15 mouse cellular contexts compared by ENCODE assay signal in the genomic region with DNA sequence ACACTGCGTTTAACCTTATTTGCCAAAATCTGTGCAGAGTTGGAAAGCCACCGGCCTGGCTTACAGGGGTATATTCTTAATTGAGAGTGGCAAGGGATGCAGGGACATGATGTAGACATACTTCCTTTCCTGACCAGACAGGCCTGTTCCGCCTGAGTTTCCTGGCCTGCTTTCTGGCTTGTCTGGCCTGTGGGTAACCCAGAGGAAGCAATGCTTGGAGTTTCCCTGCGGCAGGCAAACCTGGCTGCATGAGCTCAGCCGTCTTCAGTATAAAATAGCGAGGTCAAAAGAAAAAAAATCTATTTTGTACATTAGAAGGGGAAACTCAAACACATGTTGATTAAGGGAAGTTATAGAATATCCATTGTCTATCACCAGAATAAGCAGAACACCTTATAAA.
A peak's percentile ranks its signal among the peaks of the same experiment; 100 is the strongest.
DNase-seq lines count a peak whose midpoint lies in the region; ATAC-seq lines count a peak whose summit lies in the region.
"Had no signal": no experiment of that assay in that cellular context is flagged by ENCODE, and none has a peak within 500 bp of the region (broad histone marks: within the 10 kb centered on the region; RNA-seq: fewer than 3 reads in every experiment).

No protein-coding gene starts in this region.

- no peak for ATAC-seq in embryonic facial prominence, embryonic 14.5 days (ENCODE audit: low read depth)
- ATAC-seq in megakaryocyte progenitor cell, adult 5-6 weeks (replicated peaks; ENCODE audit: poor library complexity): 0 out of 2 replicates have a peak, but pooled peaks have one; percentile 34
- no peak for ATAC-seq in forebrain, embryonic 13.5 days

- H3K9me3 ChIP-seq in embryonic facial prominence, embryonic 14.5 days (ENCODE audit: control insufficient read depth, low read length): no peaks in the 10 kb centered on the region
- no peaks in the 10 kb centered on the region for H3K9me3 ChIP-seq in embryonic facial prominence, embryonic 10.5 days
- no peaks in the 10 kb centered on the region for H3K9me3 ChIP-seq in forebrain, embryonic 13.5 days (replicated peaks)
- H3K9me3 ChIP-seq: midbrain, embryonic 10.5 days had no signal

- no peak overlapping the region for H3K4me2 ChIP-seq in embryonic facial prominence, embryonic 14.5 days (ENCODE audit: low read depth, low read length)
- H3K4me2 ChIP-seq in forebrain, embryonic 13.5 days: no peak overlapping the region
- H3K4me2 ChIP-seq: liver, embryonic 11.5 days had no signal

- no peak overlapping the region for H3K4me3 ChIP-seq in embryonic facial prominence, embryonic 14.5 days (ENCODE audit: low read depth, low read length)
- no peak overlapping the region for H3K4me3 ChIP-seq in embryonic facial prominence, embryonic 10.5 days
- H3K4me3 ChIP-seq in forebrain, embryonic 13.5 days: no peak overlapping the region
- H3K4me3 ChIP-seq: midbrain, embryonic 10.5 days; myocyte had no signal

- WGBS in embryonic facial prominence, embryonic 14.5 days: 60% methylated on average over 6 of the region's 6 CpGs
- WGBS in embryonic facial prominence, embryonic 10.5 days: 78% methylated on average over 6 of the region's 6 CpGs
- WGBS in forebrain, embryonic 13.5 days: 78% methylated on average over 6 of the region's 6 CpGs

- H3K36me3 ChIP-seq in embryonic facial prominence, embryonic 14.5 days (ENCODE audit: control insufficient read depth, insufficient read depth, low read length): no peaks in the 10 kb centered on the region
- H3K36me3 ChIP-seq in embryonic facial prominence, embryonic 10.5 days (replicated peaks): no peaks in the 10 kb centered on the region
- H3K36me3 ChIP-seq in forebrain, embryonic 13.5 days (ENCODE audit: poor library complexity, severe bottlenecking): no peaks in the 10 kb centered on the region
- H3K36me3 ChIP-seq: midbrain, embryonic 10.5 days had no signal

- no peaks in the 10 kb centered on the region for H3K27me3 ChIP-seq in embryonic facial prominence, embryonic 14.5 days (replicated peaks; ENCODE audit: control insufficient read depth, insufficient read depth, low read length)
- H3K27me3 ChIP-seq in embryonic facial prominence, embryonic 10.5 days (replicated peaks; ENCODE audit: low read depth, poor library complexity, severe bottlenecking): no peaks in the 10 kb centered on the region
- no peaks in the 10 kb centered on the region for H3K27me3 ChIP-seq in forebrain, embryonic 13.5 days

- H3K4me1 ChIP-seq in embryonic facial prominence, embryonic 14.5 days (ENCODE audit: control insufficient read depth, insufficient read depth, low read length): no peaks in the 10 kb centered on the region
- H3K4me1 ChIP-seq in embryonic facial prominence, embryonic 10.5 days: no peaks in the 10 kb centered on the region
- H3K4me1 ChIP-seq in forebrain, embryonic 13.5 days: no peaks in the 10 kb centered on the region
- H3K4me1 ChIP-seq: midbrain, embryonic 10.5 days had no signal

- peak; percentile 18 for DNase-seq in embryonic facial prominence, embryonic 14.5 days (ENCODE audit: low spot score)
- no peak for DNase-seq in embryonic facial prominence, embryonic 10.5 days (ENCODE audit: low spot score)
- DNase-seq in layer of hippocampus, adult 11-12 months (ENCODE audit: low spot score): peak; percentile 51
- DNase-seq in layer of hippocampus, adult 9-10 months (ENCODE audit: low spot score): no peak
- peak; percentile 47 to 49 for DNase-seq in right cerebral cortex, postnatal 10 days (ENCODE audit: low spot score in 2 of 2)
- DNase-seq in right cerebral cortex, postnatal 14 days: no peak
- DNase-seq: adrenal gland, adult 8-10 months; B cell, adult 2 months; heart, adult 18-20 months; lung, postnatal 10 days had no signal

- H3K9ac ChIP-seq in embryonic facial prominence, embryonic 14.5 days (ENCODE audit: low read depth, low read length): no peak overlapping the region
- no peak overlapping the region for H3K9ac ChIP-seq in forebrain, embryonic 13.5 days

- H3K27ac ChIP-seq in embryonic facial prominence, embryonic 14.5 days (replicated peaks; ENCODE audit: low read depth, low read length): no peak overlapping the region; the same call in 1 of the 2 replicates
- H3K27ac ChIP-seq in embryonic facial prominence, embryonic 10.5 days (replicated peaks): no peak overlapping the region
- no peak overlapping the region for H3K27ac ChIP-seq in forebrain, embryonic 13.5 days
- H3K27ac ChIP-seq: midbrain, embryonic 10.5 days had no signal

Comparison
In these comparisons a context has a peak if more than half of its experiments do, and no peak if none do; other contexts are left out.
1. DNase-seq: peak in embryonic facial prominence, embryonic 14.5 days (single experiment), layer of hippocampus, adult 11-12 months (single experiment) and right cerebral cortex, postnatal 10 days (2 of 2); none in embryonic facial prominence, embryonic 10.5 days (single experiment), layer of hippocampus, adult 9-10 months (single experiment) and right cerebral cortex, postnatal 14 days (single experiment).